Comparison of ENCODE assay signal across 9 mouse cellular contexts in genomic region chr12:79895975-79896374, GRCm38 (mm10).
DNase-seq lines count a peak whose midpoint lies in the region; ATAC-seq and TF ChIP-seq lines count a peak whose summit lies in the region.
"Had no signal": no experiment of that assay in that cellular context is flagged by ENCODE, and none has a peak within 500 bp of the region (broad histone marks: within the 10 kb centered on the region; RNA-seq: fewer than 3 reads in every experiment).

No protein-coding gene starts in this region.

- no peak for ATAC-seq in forebrain, embryonic 15.5 days (replicated peaks)

- no peak overlapping the region for H3K4me2 ChIP-seq in forebrain, embryonic 15.5 days (replicated peaks)

- no peak for TF ChIP-seq CTCF in kidney, adult 2 months (conservative IDR thresholded peaks at IDR 0.05; ENCODE audit: insufficient read depth, insufficient read length, low read depth, low read length)
- no peak for TF ChIP-seq CTCF in layer of hippocampus, adult 2 months (conservative IDR thresholded peaks at IDR 0.05)

- peaks cover 23% of the 10 kb centered on the region for H3K4me1 ChIP-seq in forebrain, embryonic 15.5 days
- H3K4me1 ChIP-seq in kidney, adult 2 months (ENCODE audit: control insufficient read depth, insufficient read depth, low read length) = peaks cover 13% of the 10 kb centered on the region

- peak; percentile 58 for DNase-seq in kidney, adult 11 months
- DNase-seq in kidney, adult 18-20 months = no peak
- peak; percentile 78 for DNase-seq in kidney, adult 2 months
- DNase-seq in lung, postnatal 4 days = peak; percentile 58 to 79
- no peak for DNase-seq in layer of hippocampus, adult 2 months (ENCODE audit: low spot score in 2 of 2)
- no peak for DNase-seq in cerebellum, postnatal 14 days
- no peak for DNase-seq in thymus, postnatal 0 days (ENCODE audit: low spot score)

- no peaks in the 10 kb centered on the region for H3K9me3 ChIP-seq in forebrain, embryonic 15.5 days

- H3K27ac ChIP-seq in forebrain, embryonic 15.5 days (replicated peaks) = 0 out of 2 replicates have a peak overlapping the region, but pooled peaks have one; percentile 15
- H3K27ac ChIP-seq in kidney, adult 2 months (ENCODE audit: insufficient read depth, low read depth, low read length) = peak overlapping the region; percentile 65
- H3K27ac ChIP-seq in layer of hippocampus, adult 2 months = no peak overlapping the region

- H3K9ac ChIP-seq in forebrain, embryonic 15.5 days (replicated peaks) = no peak overlapping the region

- TF ChIP-seq POLR2A in kidney, adult 2 months (IDR thresholded peaks at IDR 0.05; ENCODE audit: low read depth, low read length) = no peak

- H3K4me3 ChIP-seq in forebrain, embryonic 15.5 days = no peak overlapping the region
- H3K4me3 ChIP-seq in kidney, adult 2 months (ENCODE audit: insufficient read depth, low read depth, low read length) = no peak overlapping the region
- no peak overlapping the region for H3K4me3 ChIP-seq in layer of hippocampus, adult 2 months

- no peaks in the 10 kb centered on the region for H3K27me3 ChIP-seq in forebrain, embryonic 15.5 days
- H3K27me3 ChIP-seq in kidney, adult 2 months (replicated peaks; ENCODE audit: control insufficient read depth, insufficient read depth, low read length) = no peaks in the 10 kb centered on the region

- no peaks in the 10 kb centered on the region for H3K36me3 ChIP-seq in forebrain, embryonic 15.5 days
- no peaks in the 10 kb centered on the region for H3K36me3 ChIP-seq in kidney, adult 2 months (ENCODE audit: control insufficient read depth, insufficient read depth, low read length)
- H3K36me3 ChIP-seq: G1E had no signal

- 18% methylated on average over 6 of the region's 6 CpGs for WGBS in forebrain, embryonic 15.5 days
- 38% methylated on average over 6 of the region's 6 CpGs for WGBS in kidney, adult 2 months

Comparison
In these comparisons a context has a peak if more than half of its experiments do, and no peak if none do; other contexts are left out.
1. DNase-seq: peak in kidney, adult 11 months (single experiment), kidney, adult 2 months (single experiment) and lung, postnatal 4 days (2 of 2); none in kidney, adult 18-20 months (single experiment), layer of hippocampus, adult 2 months (0 of 2), cerebellum, postnatal 14 days (0 of 2) and thymus, postnatal 0 days (single experiment).